Mouse (Mus musculus): ENCODE results near the gene Ippk. TPM values are rescaled to one million over a fixed set of nuclear protein-coding genes. Genes with fewer than 3 reads are reported as not detected.

The Ippk gene
- polyA plus RNA-seq, 1 experiment = 12.8 TPM

- 2% methylated on average over 3 of the region's 3 CpGs for WGBS
Observed at GRCm38 (mm10) chr13:49381230-49381629, 39.8 kb upstream of the Ippk start.

GRCm38 (mm10) chr13:49382997-49383396 lies 38.1 kb upstream of the Ippk start:
- Histone ChIP-seq H3K4me3 (replicated peaks; ENCODE audit: insufficient read depth, low read depth, low read length) (no peak overlapping the region), H3K27me3 (ENCODE audit: control insufficient read depth, insufficient read depth, low read length) (no peaks in the 10 kb centered on the region), H3K27ac (ENCODE audit: insufficient read depth, low read length) (no peak overlapping the region), H3K4me1 (ENCODE audit: control insufficient read depth, insufficient read depth, low read length) (peaks cover 8% of the 10 kb centered on the region)
- 78% methylated on average over 23 of the region's 23 CpGs for WGBS
- DNase-seq = no peak
- TF ChIP-seq CTCF (IDR thresholded peaks at IDR 0.05; ENCODE audit: borderline replicate concordance, insufficient read depth, low read depth, low read length) (no peak), POLR2A (IDR thresholded peaks at IDR 0.05; ENCODE audit: borderline replicate concordance, insufficient read depth, low read length) (no peak)

More at GRCm38 (mm10) chr13:49381230-49381629, 39.8 kb upstream of the Ippk start:
- Histone ChIP-seq H3K27me3 (ENCODE audit: control insufficient read depth, insufficient read depth, low read length) (no peaks in the 10 kb centered on the region), H3K27ac (ENCODE audit: insufficient read depth, low read length) (peak overlapping the region; percentile 53), H3K4me3 (replicated peaks; ENCODE audit: insufficient read depth, low read depth, low read length) (no peak overlapping the region), H3K4me1 (ENCODE audit: control insufficient read depth, insufficient read depth, low read length) (peaks cover 8% of the 10 kb centered on the region)
- no peak for TF ChIP-seq POLR2A (IDR thresholded peaks at IDR 0.05; ENCODE audit: borderline replicate concordance, insufficient read depth, low read length)
- TF ChIP-seq CTCF (IDR thresholded peaks at IDR 0.05; ENCODE audit: borderline replicate concordance, insufficient read depth, low read depth, low read length) = peak; percentile 98
- peak; percentile 82 to 90 for DNase-seq

GRCm38 (mm10) chr13:49384751-49385463 lies 36.1 kb upstream of the Ippk start:
- WGBS = 54% methylated on average over 16 of the region's 16 CpGs
- Histone ChIP-seq H3K27ac (ENCODE audit: insufficient read depth, low read length) (no peak overlapping the region), H3K4me1 (ENCODE audit: control insufficient read depth, insufficient read depth, low read length) (peaks cover 8% of the 10 kb centered on the region), H3K27me3 (ENCODE audit: control insufficient read depth, insufficient read depth, low read length) (no peaks in the 10 kb centered on the region), H3K4me3 (replicated peaks; ENCODE audit: insufficient read depth, low read depth, low read length) (no peak overlapping the region)
- no peak for DNase-seq
- TF ChIP-seq CTCF (IDR thresholded peaks at IDR 0.05; ENCODE audit: borderline replicate concordance, insufficient read depth, low read depth, low read length) (no peak), POLR2A (IDR thresholded peaks at IDR 0.05; ENCODE audit: borderline replicate concordance, insufficient read depth, low read length) (no peak)

GRCm38 (mm10) chr13:49391374-49391773 lies 29.7 kb upstream of the Ippk start:
- 95% methylated on average over 2 of the region's 2 CpGs for WGBS
- H3K27ac ChIP-seq (ENCODE audit: insufficient read depth, low read length) = no peak overlapping the region
- TF ChIP-seq POLR2A (IDR thresholded peaks at IDR 0.05; ENCODE audit: borderline replicate concordance, insufficient read depth, low read length) = no peak
- TF ChIP-seq CTCF (IDR thresholded peaks at IDR 0.05; ENCODE audit: borderline replicate concordance, insufficient read depth, low read depth, low read length) = no peak; the same call in 1 of the 2 replicates
- H3K4me3 ChIP-seq (replicated peaks; ENCODE audit: insufficient read depth, low read depth, low read length) = no peak overlapping the region
- DNase-seq = no peak
- H3K27me3 ChIP-seq (ENCODE audit: control insufficient read depth, insufficient read depth, low read length) = no peaks in the 10 kb centered on the region
- no peaks in the 10 kb centered on the region for H3K4me1 ChIP-seq (ENCODE audit: control insufficient read depth, insufficient read depth, low read length)

GRCm38 (mm10) chr13:49393579-49393978 lies 27.5 kb upstream of the Ippk start:
- no peak for TF ChIP-seq POLR2A (IDR thresholded peaks at IDR 0.05; ENCODE audit: borderline replicate concordance, insufficient read depth, low read length)
- TF ChIP-seq CTCF (IDR thresholded peaks at IDR 0.05; ENCODE audit: borderline replicate concordance, insufficient read depth, low read depth, low read length) = no peak
- no peak for DNase-seq
- WGBS = 97% methylated on average over 1 of the region's 1 CpGs
- Histone ChIP-seq H3K27me3 (ENCODE audit: control insufficient read depth, insufficient read depth, low read length) (no peaks in the 10 kb centered on the region), H3K4me1 (ENCODE audit: control insufficient read depth, insufficient read depth, low read length) (no peaks in the 10 kb centered on the region), H3K4me3 (replicated peaks; ENCODE audit: insufficient read depth, low read depth, low read length) (no peak overlapping the region), H3K27ac (ENCODE audit: insufficient read depth, low read length) (no peak overlapping the region)

GRCm38 (mm10) chr13:49394886-49395447 lies 26.1 kb upstream of the Ippk start:
- DNase-seq = no peak
- Histone ChIP-seq H3K27me3 (ENCODE audit: control insufficient read depth, insufficient read depth, low read length) (no peaks in the 10 kb centered on the region), H3K4me1 (ENCODE audit: control insufficient read depth, insufficient read depth, low read length) (no peaks in the 10 kb centered on the region), H3K4me3 (replicated peaks; ENCODE audit: insufficient read depth, low read depth, low read length) (no peak overlapping the region), H3K27ac (ENCODE audit: insufficient read depth, low read length) (no peak overlapping the region)
- TF ChIP-seq CTCF (IDR thresholded peaks at IDR 0.05; ENCODE audit: borderline replicate concordance, insufficient read depth, low read depth, low read length) (no peak), POLR2A (IDR thresholded peaks at IDR 0.05; ENCODE audit: borderline replicate concordance, insufficient read depth, low read length) (no peak)
- WGBS = 93% methylated on average over 3 of the region's 3 CpGs

- WGBS = 90% methylated on average over 1 of the region's 1 CpGs
- TF ChIP-seq POLR2A (IDR thresholded peaks at IDR 0.05; ENCODE audit: borderline replicate concordance, insufficient read depth, low read length) (no peak), CTCF (IDR thresholded peaks at IDR 0.05; ENCODE audit: borderline replicate concordance, insufficient read depth, low read depth, low read length) (no peak)
- H3K4me3 ChIP-seq (replicated peaks; ENCODE audit: insufficient read depth, low read depth, low read length) = no peak overlapping the region
- no peaks in the 10 kb centered on the region for H3K4me1 ChIP-seq (ENCODE audit: control insufficient read depth, insufficient read depth, low read length)
- no peaks in the 10 kb centered on the region for H3K27me3 ChIP-seq (ENCODE audit: control insufficient read depth, insufficient read depth, low read length)
- H3K27ac ChIP-seq (ENCODE audit: insufficient read depth, low read length) = no peak overlapping the region
- DNase-seq = no peak
Observed at GRCm38 (mm10) chr13:49396798-49397197, 24.3 kb upstream of the Ippk start.

GRCm38 (mm10) chr13:49398191-49398590 lies 22.9 kb upstream of the Ippk start:
- Histone ChIP-seq H3K27ac (ENCODE audit: insufficient read depth, low read length) (no peak overlapping the region), H3K4me1 (ENCODE audit: control insufficient read depth, insufficient read depth, low read length) (no peaks in the 10 kb centered on the region), H3K4me3 (replicated peaks; ENCODE audit: insufficient read depth, low read depth, low read length) (no peak overlapping the region), H3K27me3 (ENCODE audit: control insufficient read depth, insufficient read depth, low read length) (no peaks in the 10 kb centered on the region)
- TF ChIP-seq CTCF (IDR thresholded peaks at IDR 0.05; ENCODE audit: borderline replicate concordance, insufficient read depth, low read depth, low read length) (no peak), POLR2A (IDR thresholded peaks at IDR 0.05; ENCODE audit: borderline replicate concordance, insufficient read depth, low read length) (no peak)
- DNase-seq = no peak
- 92% methylated on average over 8 of the region's 8 CpGs for WGBS
